Mouse (Mus musculus) mesoderm, embryonic 11.5 days (tissue): ENCODE data around the gene Ppp4r3b.

Experiments used
- DNase-seq: peaks from one replicate; pipeline ENCODE4 v3.0.0-alpha.2; 2012; ENCODE audit warnings: low read depth, low spot score

The Ppp4r3b gene

DNA sequence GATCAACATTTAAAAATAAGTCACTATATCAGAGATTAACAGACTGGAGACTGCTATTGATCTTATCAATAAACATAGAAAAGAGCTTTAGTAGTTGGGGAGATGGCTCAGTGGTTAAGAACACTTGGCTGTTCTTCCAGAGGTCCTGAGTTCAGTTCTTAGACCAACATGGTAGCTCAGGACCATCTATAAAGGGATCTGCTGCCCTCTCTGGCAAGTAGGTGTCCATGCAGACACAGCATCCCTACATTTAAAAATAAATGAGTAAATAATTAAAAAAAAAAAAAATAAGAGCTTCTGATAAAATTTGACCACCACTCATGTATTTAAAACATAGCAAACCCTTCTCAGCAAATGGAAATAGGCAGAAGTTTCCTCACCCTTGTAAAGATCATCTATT, 65.4 kb downstream of the Ppp4r3b start:
- no peak for DNase-seq

- no peak for DNase-seq
These were observed 65.9 kb downstream of the Ppp4r3b start for GRCm38 (mm10) chr11:29238551-29238950.

DNA sequence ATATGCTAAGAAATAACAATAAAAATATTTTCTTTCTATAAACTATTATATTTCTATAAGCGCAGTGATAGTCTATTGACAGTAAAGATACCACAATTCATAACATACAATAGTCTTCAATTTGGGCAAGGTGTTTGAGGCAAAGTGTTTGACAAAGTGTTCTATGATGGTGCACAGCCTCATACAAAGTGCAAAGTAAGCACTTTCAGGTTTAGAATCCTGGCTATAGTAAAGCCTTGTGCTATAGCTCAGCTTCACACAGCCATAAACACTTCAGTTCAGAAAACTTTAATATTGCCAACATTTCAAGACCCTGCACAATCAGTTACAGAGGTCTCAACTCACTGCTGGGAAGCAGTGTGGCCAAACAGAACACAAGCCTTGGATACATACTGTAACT, 66.7 kb downstream of the Ppp4r3b start:
- no peak for DNase-seq

- no peak for DNase-seq
These were observed 69.3 kb downstream of the Ppp4r3b start for GRCm38 (mm10) chr11:29241961-29242360.

DNA sequence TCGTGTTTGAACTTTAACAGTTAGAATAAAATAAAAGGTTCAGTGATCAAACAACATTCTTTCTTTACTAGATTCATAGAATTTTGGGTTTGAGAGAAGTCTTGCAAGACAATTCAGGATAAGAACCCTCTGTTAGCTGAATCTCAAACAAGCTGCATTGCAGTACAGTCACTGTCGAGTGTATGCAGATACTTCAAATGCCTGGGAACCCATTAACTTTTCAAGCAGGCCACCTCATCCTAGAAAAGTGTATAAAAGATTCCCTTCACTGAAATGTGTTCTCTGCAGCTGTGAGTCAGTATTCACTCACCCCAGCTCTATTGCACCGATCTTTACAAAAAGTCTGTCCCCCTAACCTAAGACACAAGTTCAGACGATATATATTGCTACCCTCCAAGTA, 73.3 kb downstream of the Ppp4r3b start:
- no peak for DNase-seq

DNA sequence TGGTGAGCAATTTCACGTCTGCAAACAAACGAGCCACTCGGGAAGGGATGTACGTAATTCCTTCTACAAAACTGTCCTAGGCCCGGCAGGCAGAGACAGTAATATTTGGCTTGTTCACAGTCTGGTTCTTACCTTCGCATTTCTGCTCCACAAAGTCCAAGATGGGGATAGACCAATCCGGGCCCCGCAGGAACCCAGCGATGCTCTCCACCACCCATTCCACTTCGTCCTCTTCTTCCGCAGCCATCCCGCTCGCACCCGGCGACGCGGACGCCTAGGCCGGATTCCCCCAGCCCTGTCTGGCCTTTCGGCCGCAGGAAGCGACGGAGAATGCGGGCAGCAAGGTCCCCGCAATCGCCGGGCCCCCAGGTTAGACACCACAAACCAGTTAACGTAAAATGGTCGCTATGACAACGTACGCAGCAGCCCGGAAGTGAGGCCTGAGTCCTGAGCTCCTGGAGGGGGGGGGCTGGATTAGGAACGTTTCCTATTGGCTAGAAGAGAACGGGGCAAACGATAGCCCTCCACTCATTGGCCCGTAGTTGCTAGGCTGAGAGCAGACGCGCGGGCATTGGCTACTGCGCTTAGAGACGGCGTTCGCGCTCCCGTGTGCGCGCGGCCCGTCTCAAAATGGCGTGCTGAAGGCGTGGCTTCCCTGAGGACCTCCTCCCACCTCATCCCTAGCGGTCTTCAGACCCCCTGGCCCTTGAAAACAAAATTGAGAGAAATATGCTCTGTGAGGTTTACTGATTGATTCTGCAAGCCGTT, 74.4 kb downstream of the Ppp4r3b start, which contains the start of gene Cfap36:
Gene Cfap36 (minus strand): TSS at position 527 of the 768 bp plus-strand sequence.
- DNase-seq, result peak; percentile 98

DNA sequence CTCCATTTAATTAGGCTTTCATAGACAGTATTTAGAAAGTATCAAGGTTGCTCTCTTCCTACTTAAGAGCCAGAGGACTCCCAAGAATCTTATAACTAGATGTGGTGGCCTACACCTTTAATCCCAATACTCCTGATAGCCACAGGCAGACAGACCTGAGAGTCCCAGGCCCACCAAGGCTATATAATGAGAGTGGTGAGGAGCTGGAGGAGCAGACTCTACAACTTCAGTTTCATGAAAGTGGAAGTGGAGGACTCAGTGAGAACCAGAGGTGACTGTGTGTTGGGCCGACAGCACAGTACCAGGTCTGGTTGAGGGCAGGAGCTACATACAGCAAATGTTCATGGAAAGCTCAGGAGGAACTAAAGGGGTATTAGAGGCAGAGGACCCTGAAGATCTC, 75.0 kb downstream of the Ppp4r3b start:
- no peak for DNase-seq

GRCm38 (mm10) chr11:29248386-29248785, 75.7 kb downstream of the Ppp4r3b start:
- no peak for DNase-seq

- no peak for DNase-seq
These were observed 82.0 kb downstream of the Ppp4r3b start for GRCm38 (mm10) chr11:29254643-29255042.

DNA sequence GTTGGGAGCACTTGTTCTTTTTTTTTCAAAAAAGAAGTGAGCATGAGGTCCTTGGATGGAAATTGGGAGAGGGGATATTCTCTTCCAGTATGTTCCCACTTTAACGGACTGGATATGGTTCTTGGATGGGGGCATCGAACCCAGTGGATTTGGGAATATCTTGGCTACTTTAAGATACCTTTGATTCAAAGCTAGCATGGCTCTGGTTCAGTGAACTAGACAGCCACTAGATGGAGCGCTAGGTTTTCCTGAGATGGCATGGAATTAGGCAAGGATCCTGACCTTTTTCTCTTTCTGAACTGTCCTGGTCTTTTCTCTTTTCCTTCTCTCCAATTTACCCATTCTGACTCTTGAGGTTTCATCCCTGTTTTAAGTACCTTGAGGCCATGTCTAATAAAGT, 95.1 kb downstream of the Ppp4r3b start:
- DNase-seq, result peak; percentile 38
